In the genomic region with DNA sequence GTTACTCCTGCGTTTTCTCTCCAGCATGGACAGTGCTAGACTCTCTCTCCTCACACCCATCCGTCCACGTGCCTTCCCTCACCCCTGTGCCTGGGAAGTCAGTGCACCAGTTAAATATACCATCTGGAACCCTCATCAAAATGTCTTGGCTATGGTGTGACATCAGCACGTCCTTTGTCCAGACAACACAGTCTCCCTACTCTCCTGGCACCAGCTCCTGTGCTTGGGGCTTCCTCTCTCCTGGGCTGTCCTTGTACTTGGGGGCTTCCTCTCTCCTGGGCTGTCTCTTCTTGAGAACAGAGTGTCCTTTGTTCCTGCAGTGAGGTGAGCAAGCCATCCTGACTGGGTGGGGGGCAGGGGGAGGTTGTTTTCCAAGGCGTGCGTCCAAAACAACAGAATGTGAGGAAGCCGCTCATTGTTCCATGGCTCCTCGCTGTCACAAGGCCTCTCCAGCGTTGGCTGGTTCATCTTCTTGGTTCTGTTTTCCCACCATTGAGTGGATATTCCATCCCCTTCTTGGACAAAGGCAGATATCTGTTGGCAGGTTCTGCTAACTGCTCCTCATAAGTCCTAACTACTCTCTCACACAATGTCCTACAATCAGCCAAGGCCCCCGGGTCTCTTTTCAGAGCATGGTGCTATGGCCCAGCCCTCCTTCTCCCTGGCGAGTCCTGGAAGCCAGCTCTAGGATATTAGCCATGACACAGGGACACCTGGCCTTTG, we compare ENCODE assay signal across 10 mouse cellular contexts. TPM values are rescaled to one million over a fixed set of nuclear protein-coding genes. Genes with fewer than 3 reads are reported as not detected.
DNase-seq lines count a peak whose midpoint lies in the region; ATAC-seq lines count a peak whose summit lies in the region.
"Had no signal": no experiment of that assay in that cellular context is flagged by ENCODE, and none has a peak within 500 bp of the region (broad histone marks: within the 10 kb centered on the region; RNA-seq: fewer than 3 reads in every experiment).

No protein-coding gene starts in this region.

- DNase-seq in cerebellum, adult 9-11 months: peak; percentile 56
- peak; percentile 47 for DNase-seq in Muller cell, postnatal 12 days (ENCODE audit: inconsistent ontology term)
- DNase-seq in kidney, postnatal 36 days: peak; percentile 53 to 85
- no peak for DNase-seq in frontal cortex, postnatal 10 days (ENCODE audit: low spot score in 2 of 2)
- DNase-seq in midbrain, embryonic 14.5 days: no peak
- no peak for DNase-seq in right cerebral cortex, postnatal 4 days
- DNase-seq: thymus, adult 18-20 months had no signal

- ATAC-seq in cerebellum, adult (ENCODE audit: insufficient number of reproducible peaks, low FRiP score, low TSS enrichment): no peak
- ATAC-seq in heart, embryonic 16.5 days (replicated peaks; ENCODE audit: extremely low read depth, insufficient read depth, low FRiP score): peak; percentile 61
- no peak for ATAC-seq in midbrain, embryonic 14.5 days (ENCODE audit: low FRiP score, low TSS enrichment)

- no peak overlapping the region for H3K4me2 ChIP-seq in heart, embryonic 16.5 days (ENCODE audit: low read depth, low read length)
- H3K4me2 ChIP-seq in midbrain, embryonic 14.5 days (ENCODE audit: low read length): no peak overlapping the region

- H3K36me3 ChIP-seq in heart, embryonic 16.5 days (ENCODE audit: control insufficient read depth, insufficient read depth): no peaks in the 10 kb centered on the region
- no peaks in the 10 kb centered on the region for H3K36me3 ChIP-seq in midbrain, embryonic 14.5 days (ENCODE audit: control insufficient read depth, insufficient read depth, low read length)

- H3K9ac ChIP-seq in heart, embryonic 16.5 days (ENCODE audit: low read length): no peak overlapping the region
- no peak overlapping the region for H3K9ac ChIP-seq in midbrain, embryonic 14.5 days (replicated peaks; ENCODE audit: low read length)

- WGBS in heart, embryonic 16.5 days: 66% methylated on average over 11 of the region's 11 CpGs
- 92% methylated on average over 11 of the region's 11 CpGs for WGBS in midbrain, embryonic 14.5 days

- peaks cover 4% of the 10 kb centered on the region for H3K4me1 ChIP-seq in heart, embryonic 16.5 days (ENCODE audit: control insufficient read depth, insufficient read depth, low read length)
- H3K4me1 ChIP-seq in midbrain, embryonic 14.5 days (ENCODE audit: control insufficient read depth, insufficient read depth, low read length): no peaks in the 10 kb centered on the region

- H3K4me3 ChIP-seq in heart, embryonic 16.5 days (ENCODE audit: low read length): no peak overlapping the region
- H3K4me3 ChIP-seq in midbrain, embryonic 14.5 days (replicated peaks; ENCODE audit: low read depth, low read length): no peak overlapping the region

- peaks cover 3% of the 10 kb centered on the region for H3K27me3 ChIP-seq in heart, embryonic 16.5 days (ENCODE audit: control insufficient read depth, insufficient read depth, low read length)
- no peaks in the 10 kb centered on the region for H3K27me3 ChIP-seq in midbrain, embryonic 14.5 days (ENCODE audit: control insufficient read depth, insufficient read depth, low read length)

- H3K9me3 ChIP-seq in heart, embryonic 16.5 days (replicated peaks; ENCODE audit: control insufficient read depth, low read length): no peaks in the 10 kb centered on the region
- H3K9me3 ChIP-seq in midbrain, embryonic 14.5 days (ENCODE audit: control insufficient read depth, low read length): no peaks in the 10 kb centered on the region

- H3K27ac ChIP-seq in heart, embryonic 16.5 days (ENCODE audit: low read length): peak overlapping the region; percentile 72
- no peak overlapping the region for H3K27ac ChIP-seq in midbrain, embryonic 14.5 days (replicated peaks; ENCODE audit: low read depth, low read length)
- H3K27ac ChIP-seq: macrophage had no signal

RNA-seq across cellular contexts. Expression of gene Mcf2l, which starts 32.2 kb away (rescaled TPM):
- polyA plus RNA-seq in heart, embryonic 16.5 days (2015; fragmentation: Nextera tagmentation; extraction: Ambion mirVana): 11.0 and 11.1 TPM in 2 replicates
- polyA plus RNA-seq in midbrain, embryonic 14.5 days (2014; fragmentation: Nextera tagmentation; extraction: Ambion mirVana): 173 and 174 TPM in 2 replicates

Comparison
In these comparisons a context has a peak if more than half of its experiments do, and no peak if none do; other contexts are left out.
1. DNase-seq: peak in cerebellum, adult 9-11 months (single experiment), Muller cell, postnatal 12 days (single experiment) and kidney, postnatal 36 days (2 of 2); none in frontal cortex, postnatal 10 days (0 of 2), midbrain, embryonic 14.5 days (single experiment) and right cerebral cortex, postnatal 4 days (single experiment).
2. RNA of gene Mcf2l, which starts 32.2 kb away (polyA plus RNA-seq): 173 to 174 TPM in midbrain, embryonic 14.5 days; 11.0 to 11.1 TPM in heart, embryonic 16.5 days; every median in the first group is over 10 times any median in the second.